Mouse (Mus musculus): ENCODE results near the gene Svbp. TPM values are rescaled to one million over a fixed set of nuclear protein-coding genes. Genes with fewer than 3 reads are reported as not detected.

Svbp gene
- polyA plus RNA-seq, 2 experiments = 51.2 to 116 TPM

GRCm38 (mm10) chr4:119195582-119196320, 645 bp downstream of the Svbp start:
- ATAC-seq (ENCODE audit: insufficient read depth) = peak; percentile 58

GRCm38 (mm10) chr4:119198105-119198504, 3.0 kb downstream of the Svbp start:
- DNase-seq (ENCODE audit: low read depth in 3 of 3, low spot score in 3 of 3) = no peak
- H3K9me3 ChIP-seq (ENCODE audit: control insufficient read depth, low read length) = no peaks in the 10 kb centered on the region
- peaks cover 9% of the 10 kb centered on the region for H3K36me3 ChIP-seq (replicated peaks; ENCODE audit: control insufficient read depth, insufficient read depth, low read depth)
- peaks cover 29 to 37% of the 10 kb centered on the region in 2 experiments for H3K4me1 ChIP-seq (replicated peaks; ENCODE audit: control insufficient read depth in 2 of 2, insufficient read depth in 2 of 2, low read length in 1 of 2)
- peak overlapping the region; percentile 34; the same call in 1 of the 2 replicates for H3K9ac ChIP-seq (replicated peaks)
- H3K27ac ChIP-seq = peak overlapping the region; percentile 18; the same call in 1 of the 2 replicates
- H3K4me3 ChIP-seq (ENCODE audit: insufficient read depth in 1 of 2, low read depth in 2 of 2, low read length in 2 of 2) = no peak overlapping the region
- H3K4me2 ChIP-seq (ENCODE audit: low read depth) = peak overlapping the region; percentile 21
- no peak for TF ChIP-seq CTCF (IDR thresholded peaks at IDR 0.05; ENCODE audit: low read depth)
- TF ChIP-seq EP300 (IDR thresholded peaks at IDR 0.05; ENCODE audit: low read depth) = no peak
- H3K27me3 ChIP-seq (ENCODE audit: control insufficient read depth, insufficient read depth, low read length) = no peaks in the 10 kb centered on the region
- 65% methylated on average over 6 of the region's 6 CpGs for WGBS (ENCODE audit: insufficient replicate concordance)
- no peak for ATAC-seq (ENCODE audit: insufficient read depth)

More at GRCm38 (mm10) chr4:119195582-119196320, 645 bp downstream of the Svbp start:
- peak overlapping the region; percentile 98 for H3K9ac ChIP-seq (replicated peaks)
- H3K9me3 ChIP-seq (ENCODE audit: control insufficient read depth, low read length) = no peaks in the 10 kb centered on the region
- H3K4me1 ChIP-seq (replicated peaks; ENCODE audit: control insufficient read depth in 2 of 2, insufficient read depth in 2 of 2, low read length in 1 of 2) = peaks cover 42 to 59% of the 10 kb centered on the region in 2 experiments
- H3K27me3 ChIP-seq (ENCODE audit: control insufficient read depth, insufficient read depth, low read length) = no peaks in the 10 kb centered on the region
- H3K27ac ChIP-seq = peak overlapping the region; percentile 77
- peak overlapping the region; percentile 93 for H3K4me2 ChIP-seq (ENCODE audit: low read depth)
- DNase-seq (ENCODE audit: low read depth in 3 of 3, low spot score in 3 of 3) = no peak
- H3K36me3 ChIP-seq (replicated peaks; ENCODE audit: control insufficient read depth, insufficient read depth, low read depth) = peaks cover under 1% of the 10 kb centered on the region
- H3K4me3 ChIP-seq (ENCODE audit: insufficient read depth in 1 of 2, low read depth in 2 of 2, low read length in 2 of 2) = peak overlapping the region; percentile 79 to 100
- TF ChIP-seq CTCF (IDR thresholded peaks at IDR 0.05; ENCODE audit: low read depth) (no peak), EP300 (IDR thresholded peaks at IDR 0.05; ENCODE audit: low read depth) (no peak)
- whole genome bisulfite sequencing (ENCODE audit: insufficient replicate concordance) = 15% methylated on average over 18 of the region's 18 CpGs

- Histone ChIP-seq H3K9ac (replicated peaks) (no peak overlapping the region), H3K27ac (no peak overlapping the region), H3K4me2 (ENCODE audit: low read depth) (no peak overlapping the region), H3K4me1 (replicated peaks; ENCODE audit: control insufficient read depth in 2 of 2, insufficient read depth in 2 of 2, low read length in 1 of 2) (peaks cover 0 to 2% of the 10 kb centered on the region in 2 experiments; a peak in 1 of 4 replicates), H3K9me3 (ENCODE audit: control insufficient read depth, low read length) (no peaks in the 10 kb centered on the region), H3K4me3 (ENCODE audit: insufficient read depth in 1 of 2, low read depth in 2 of 2, low read length in 2 of 2) (no peak overlapping the region), H3K27me3 (ENCODE audit: control insufficient read depth, insufficient read depth, low read length) (no peaks in the 10 kb centered on the region), H3K36me3 (replicated peaks; ENCODE audit: control insufficient read depth, insufficient read depth, low read depth) (peaks cover 9% of the 10 kb centered on the region)
- DNase-seq (ENCODE audit: low read depth in 3 of 3, low spot score in 3 of 3) (peak; percentile 49 to 62 (median 62)), ATAC-seq (ENCODE audit: insufficient read depth) (peak; percentile 65)
- peak; percentile 98 for TF ChIP-seq CTCF (IDR thresholded peaks at IDR 0.05; ENCODE audit: low read depth)
- no peak for TF ChIP-seq EP300 (IDR thresholded peaks at IDR 0.05; ENCODE audit: low read depth)
- 15% methylated on average over 8 of the region's 8 CpGs for WGBS (ENCODE audit: insufficient replicate concordance)
Measured at GRCm38 (mm10) chr4:119204672-119205071, 9.6 kb downstream of the Svbp start.

- no peak for ATAC-seq (ENCODE audit: insufficient read depth)
- Histone ChIP-seq H3K27ac (no peak overlapping the region), H3K9ac (replicated peaks) (no peak overlapping the region), H3K27me3 (ENCODE audit: control insufficient read depth, insufficient read depth, low read length) (no peaks in the 10 kb centered on the region), H3K4me2 (ENCODE audit: low read depth) (no peak overlapping the region), H3K9me3 (ENCODE audit: control insufficient read depth, low read length) (no peaks in the 10 kb centered on the region), H3K4me1 (replicated peaks; ENCODE audit: control insufficient read depth in 2 of 2, insufficient read depth in 2 of 2, low read length in 1 of 2) (no peaks in the 10 kb centered on the region), H3K4me3 (ENCODE audit: insufficient read depth in 1 of 2, low read depth in 2 of 2, low read length in 2 of 2) (no peak overlapping the region), H3K36me3 (replicated peaks; ENCODE audit: control insufficient read depth, insufficient read depth, low read depth) (no peaks in the 10 kb centered on the region)
- TF ChIP-seq CTCF (IDR thresholded peaks at IDR 0.05; ENCODE audit: low read depth) (no peak), EP300 (IDR thresholded peaks at IDR 0.05; ENCODE audit: low read depth) (no peak)
- DNase-seq (ENCODE audit: low read depth in 3 of 3, low spot score in 3 of 3) = no peak
- 57% methylated on average over 8 of the region's 8 CpGs for WGBS (ENCODE audit: insufficient replicate concordance)
Measured at GRCm38 (mm10) chr4:119216667-119217066, 21.6 kb downstream of the Svbp start.

GRCm38 (mm10) chr4:119218169-119218568, 23.1 kb downstream of the Svbp start, which contains the start of gene Tmem269:
Tmem269 (minus strand) TSS chr4:119218217.
- Histone ChIP-seq H3K27ac (no peak within 1 kb of the TSS), H3K9me3 (ENCODE audit: control insufficient read depth, low read length) (no peaks in the 10 kb centered on the region), H3K4me3 (ENCODE audit: insufficient read depth in 1 of 2, low read depth in 2 of 2, low read length in 2 of 2) (no peak within 1 kb of the TSS), H3K9ac (replicated peaks) (no peak within 1 kb of the TSS), H3K4me2 (ENCODE audit: low read depth) (no peak within 1 kb of the TSS), H3K36me3 (replicated peaks; ENCODE audit: control insufficient read depth, insufficient read depth, low read depth) (no peaks in the 10 kb centered on the region), H3K4me1 (replicated peaks; ENCODE audit: control insufficient read depth in 2 of 2, insufficient read depth in 2 of 2, low read length in 1 of 2) (no peaks in the 10 kb centered on the region), H3K27me3 (ENCODE audit: control insufficient read depth, insufficient read depth, low read length) (no peaks in the 10 kb centered on the region)
- DNase-seq (ENCODE audit: low read depth in 3 of 3, low spot score in 3 of 3) (no peak), ATAC-seq (ENCODE audit: insufficient read depth) (0 out of 2 replicates have a peak, but pooled peaks have one; percentile 23)
- WGBS (ENCODE audit: insufficient replicate concordance) = 14% methylated on average over 11 of the region's 11 CpGs
- TF ChIP-seq CTCF (IDR thresholded peaks at IDR 0.05; ENCODE audit: low read depth) = no peak
- TF ChIP-seq EP300 (IDR thresholded peaks at IDR 0.05; ENCODE audit: low read depth) = no peak
